Mouse (Mus musculus): ENCODE results near the gene Fryl.

DNA sequence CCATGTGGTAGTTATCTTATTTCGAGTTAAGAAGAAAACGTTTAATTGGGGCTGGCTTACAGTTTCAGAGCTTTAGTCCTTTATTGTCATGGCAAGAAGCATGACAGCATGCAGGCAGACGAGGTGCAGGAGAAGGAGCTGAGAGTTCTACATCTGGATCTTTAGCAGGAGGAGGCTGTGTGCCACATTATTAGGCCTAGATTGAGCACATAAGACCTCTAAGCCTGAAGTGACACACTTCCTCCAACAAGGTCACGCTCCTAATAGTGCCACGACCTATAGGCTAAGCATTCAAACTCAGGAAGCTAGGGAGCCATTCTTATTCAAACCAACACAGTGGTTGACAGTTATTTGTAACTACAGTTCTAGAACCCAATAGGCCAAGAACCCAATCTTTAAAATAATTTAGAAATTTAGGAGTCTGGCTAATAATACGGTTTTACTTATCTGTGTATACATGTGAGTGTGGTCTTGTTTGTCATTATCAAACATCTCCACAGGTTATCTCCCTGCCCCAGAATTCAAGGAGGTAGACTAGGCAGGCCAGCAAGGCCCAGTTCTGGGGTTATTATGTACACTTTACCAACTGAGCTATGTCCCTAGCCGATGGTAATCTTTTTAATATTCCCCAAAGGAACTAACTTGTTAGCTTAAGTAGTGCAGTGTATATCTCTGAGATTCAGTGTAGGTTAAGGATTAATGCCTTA lies 45.3 kb upstream of the Fryl start:
- TF ChIP-seq GATA1 (IDR thresholded peaks at IDR 0.05; ENCODE audit: low read length) (no peak), TAL1 (IDR thresholded peaks at IDR 0.05; ENCODE audit: low read length) (no peak)

Data from erythroblast, embryonic 14.5 days (primary cell).